Mouse (Mus musculus) E14TG2a.4 (cell line): Measurements from ENCODE around the gene Stambpl1.

Experiments used
- H3K27me3 ChIP-seq: 2 replicates; pipeline ENCODE4 v1.6.1; 2014; ENCODE audit warnings: low read length, control low read depth; ENCODE audit not compliant: insufficient read depth
- H3K36me3 ChIP-seq: 2 replicates; pipeline ENCODE4 v1.6.1; 2014; ENCODE audit warnings: low read length, control low read depth; ENCODE audit not compliant: insufficient read depth
- H3K4me1 ChIP-seq: replicated peaks from 2 replicates; pipeline ENCODE4 v1.6.1; 2014; ENCODE audit warnings: low read depth, low read length, control low read depth
- H3K4me3 ChIP-seq: replicated peaks from 2 replicates; pipeline ENCODE4 v1.5.1; 2014; ENCODE audit warnings: mild to moderate bottlenecking, low read length
- H3K9me3 ChIP-seq: 2 replicates; pipeline ENCODE4 v1.6.1; 2014; ENCODE audit warnings: low read length, control low read depth
- CTCF ChIP-seq: conservative IDR thresholded peaks from 2 replicates; pipeline ENCODE4 v1.5.1; 2014; ENCODE audit warnings: low read length
- NANOG ChIP-seq: IDR thresholded peaks from 2 replicates; pipeline ENCODE4 v1.6.1; 2014; ENCODE audit warnings: borderline replicate concordance, low read length, mixed read lengths
- POU5F1 ChIP-seq: IDR thresholded peaks from 2 replicates; pipeline ENCODE4 v1.6.1; 2014; ENCODE audit warnings: low read length, borderline replicate concordance

Gene Stambpl1

DNA sequence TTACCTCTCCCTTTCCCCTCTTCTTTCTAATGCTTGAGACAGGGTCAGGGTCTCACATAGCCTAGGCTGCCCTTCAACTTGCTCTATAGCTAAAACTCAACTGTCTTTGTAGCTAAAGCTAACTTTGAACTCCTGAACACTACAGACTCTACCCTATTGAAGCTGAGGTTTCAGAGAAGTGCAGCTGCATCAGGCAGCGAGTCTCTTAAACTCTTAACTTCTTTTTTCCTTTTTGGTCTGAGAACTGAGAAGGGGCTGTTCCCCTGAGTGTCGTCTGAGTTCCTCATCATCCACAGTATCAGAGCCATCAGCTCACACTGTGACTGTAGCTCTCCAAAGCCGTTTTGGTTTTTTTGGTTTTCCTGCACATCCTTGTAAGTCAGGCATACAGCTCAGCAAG, 25.7 kb downstream of the Stambpl1 start:
- H3K9me3 ChIP-seq, result no peaks in the 10 kb centered on the region
- peaks cover 23% of the 10 kb centered on the region for H3K4me1 ChIP-seq
- no peaks in the 10 kb centered on the region for H3K36me3 ChIP-seq
- no peaks in the 10 kb centered on the region for H3K27me3 ChIP-seq
- TF ChIP-seq NANOG, result no peak
- no peak for TF ChIP-seq POU5F1
- no peak for TF ChIP-seq CTCF
- no peak overlapping the region for H3K4me3 ChIP-seq

DNA sequence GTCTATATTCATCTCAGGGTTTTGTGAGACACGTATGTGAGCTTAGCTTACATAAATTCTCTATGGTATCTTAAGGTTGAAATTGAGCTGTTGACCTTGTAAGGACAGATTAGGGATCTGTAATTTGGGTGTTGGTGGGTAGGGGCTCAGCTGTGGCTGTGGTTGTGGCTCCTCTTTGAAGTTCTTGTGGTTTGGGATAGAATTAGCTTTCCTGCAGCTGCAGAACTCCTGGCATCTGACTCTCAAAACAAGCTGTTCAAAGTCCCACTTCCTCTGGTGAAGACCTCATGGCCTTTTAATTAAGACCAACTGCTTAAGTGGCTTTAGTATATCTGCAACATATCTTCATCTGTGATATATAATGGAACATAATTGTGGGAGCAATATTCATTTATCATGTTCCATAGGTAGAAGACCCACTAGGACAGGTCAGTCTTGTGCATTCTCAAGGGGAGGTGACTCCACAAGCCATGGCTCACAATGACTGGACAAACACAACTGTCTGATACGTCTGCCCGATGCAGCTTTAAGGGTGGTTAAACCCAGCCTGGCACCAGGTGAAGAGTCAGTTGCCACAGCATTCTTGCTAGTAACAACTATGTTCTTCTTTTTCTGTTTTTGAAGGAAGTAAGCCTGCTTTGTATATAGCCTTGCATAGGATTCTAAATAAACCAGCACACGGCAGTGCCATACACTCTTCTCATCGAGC, 27.4 kb downstream of the Stambpl1 start:
- H3K27me3 ChIP-seq, result no peaks in the 10 kb centered on the region
- peaks cover 17% of the 10 kb centered on the region for H3K4me1 ChIP-seq
- no peaks in the 10 kb centered on the region for H3K9me3 ChIP-seq
- TF ChIP-seq CTCF, result no peak
- no peak for TF ChIP-seq NANOG
- TF ChIP-seq POU5F1, result no peak
- no peaks in the 10 kb centered on the region for H3K36me3 ChIP-seq
- H3K4me3 ChIP-seq, result no peak overlapping the region

DNA sequence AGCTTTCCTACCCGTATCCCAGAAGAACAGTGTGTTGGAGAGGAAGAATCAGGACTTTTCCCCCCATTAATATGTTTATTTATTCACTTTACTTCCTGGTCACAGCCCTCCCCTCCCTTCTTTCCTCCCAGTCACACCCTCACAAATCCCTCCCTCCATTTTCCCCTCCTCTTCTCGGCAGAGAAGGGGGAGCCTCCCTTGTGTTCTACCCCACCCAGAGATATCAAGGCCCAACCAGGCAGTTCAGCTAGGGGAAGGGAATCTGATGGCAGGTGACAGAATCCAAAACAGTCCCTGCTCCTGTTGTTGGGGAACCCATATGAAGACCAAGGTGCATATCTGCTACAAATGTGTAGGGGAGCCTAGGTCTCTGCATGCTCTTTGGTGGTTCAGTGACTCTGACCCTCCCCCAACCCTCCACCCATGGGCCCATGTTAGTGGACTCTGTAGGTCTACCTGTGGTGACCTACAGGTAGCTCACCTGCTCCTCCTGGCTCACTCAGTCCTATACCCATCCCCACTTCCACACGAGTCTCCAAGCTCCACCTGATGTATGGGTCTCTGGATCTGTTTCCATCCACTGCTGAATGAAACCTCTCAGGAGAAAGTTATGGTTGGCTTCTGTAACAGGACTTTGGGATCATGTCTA, 28.8 kb downstream of the Stambpl1 start:
- Histone ChIP-seq H3K4me1 (peaks cover 17% of the 10 kb centered on the region), H3K9me3 (no peaks in the 10 kb centered on the region), H3K36me3 (no peaks in the 10 kb centered on the region), H3K27me3 (no peaks in the 10 kb centered on the region), H3K4me3 (no peak overlapping the region)
- TF ChIP-seq CTCF, result no peak
- TF ChIP-seq POU5F1, result no peak

DNA sequence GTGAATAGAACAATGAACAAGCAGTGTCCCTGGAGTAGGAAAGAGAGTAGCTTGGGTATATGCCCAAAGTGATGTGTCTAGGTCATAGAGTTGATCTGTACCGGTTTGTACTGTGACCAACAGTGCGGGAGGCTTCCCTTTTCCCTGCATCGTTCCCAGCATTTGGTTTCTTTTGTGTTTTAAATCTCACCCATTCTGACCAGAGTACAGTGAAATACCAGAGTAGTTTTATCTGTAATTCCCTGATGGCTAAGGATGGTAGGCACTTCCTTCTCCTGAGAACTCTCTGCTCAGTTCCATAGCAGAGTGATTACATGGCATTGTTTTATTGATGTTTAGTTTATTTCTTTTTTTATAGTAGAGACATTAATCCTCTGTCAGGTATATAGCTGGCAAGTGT, 30.8 kb downstream of the Stambpl1 start:
- Histone ChIP-seq H3K27me3 (no peaks in the 10 kb centered on the region), H3K36me3 (no peaks in the 10 kb centered on the region), H3K4me3 (no peak overlapping the region), H3K4me1 (peaks cover 17% of the 10 kb centered on the region), H3K9me3 (no peaks in the 10 kb centered on the region)
- TF ChIP-seq CTCF, result no peak
- peak; percentile 59; the same call in 1 of the 2 replicates for TF ChIP-seq NANOG

DNA sequence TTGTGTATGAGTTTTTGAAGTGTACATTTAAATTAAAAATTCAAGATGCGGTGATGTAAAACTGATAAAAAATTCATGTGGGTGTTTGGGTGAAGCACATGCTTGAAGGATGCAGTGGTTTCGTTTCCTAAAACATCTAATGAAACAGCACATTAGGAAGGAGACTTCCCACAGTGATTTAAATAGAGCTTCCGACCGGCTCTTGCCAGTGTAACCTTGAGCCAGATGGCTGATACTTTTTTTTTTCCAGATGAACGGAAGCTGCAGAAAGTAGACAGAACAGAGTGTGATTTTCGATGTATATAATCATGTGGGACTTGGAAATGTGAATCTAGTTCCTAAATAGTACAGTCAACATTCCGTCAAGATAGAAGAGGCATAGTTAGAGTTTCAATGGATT, 39.6 kb downstream of the Stambpl1 start:
- no peaks in the 10 kb centered on the region for H3K9me3 ChIP-seq

DNA sequence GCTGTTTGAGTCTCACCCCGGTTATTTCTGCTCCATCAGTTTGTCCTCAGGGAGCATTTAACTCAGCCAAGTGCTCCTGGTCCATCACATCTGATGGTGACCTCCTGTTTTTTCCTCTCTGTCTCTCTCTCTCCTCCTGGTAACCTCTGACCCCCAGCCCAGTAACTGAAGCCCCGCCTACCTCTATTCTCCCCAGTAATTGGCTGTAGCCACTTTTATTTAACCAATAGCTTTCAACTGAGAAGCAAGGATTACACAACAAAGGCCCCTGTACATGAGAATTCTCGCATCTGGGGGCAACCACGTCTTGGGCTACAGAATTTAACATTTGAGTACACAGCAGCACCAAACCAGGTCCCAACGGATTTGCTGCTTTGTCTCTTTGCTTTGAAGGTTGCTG, 40.3 kb downstream of the Stambpl1 start:
- Histone ChIP-seq H3K4me1 (peaks cover 15% of the 10 kb centered on the region), H3K4me3 (0 out of 2 replicates have a peak overlapping the region, but pooled peaks have one; percentile 5), H3K36me3 (no peaks in the 10 kb centered on the region; the same call in 1 of the 2 replicates), H3K27me3 (no peaks in the 10 kb centered on the region), H3K9me3 (no peaks in the 10 kb centered on the region)
- TF ChIP-seq POU5F1 (no peak), CTCF (no peak), NANOG (no peak)

More for the DNA sequence above, 39.6 kb downstream of the Stambpl1 start:
- no peak overlapping the region for H3K4me3 ChIP-seq
- H3K4me1 ChIP-seq, result peaks cover 15% of the 10 kb centered on the region
- no peaks in the 10 kb centered on the region for H3K27me3 ChIP-seq
- no peak for TF ChIP-seq CTCF
- H3K36me3 ChIP-seq, result no peaks in the 10 kb centered on the region; the same call in 1 of the 2 replicates

DNA sequence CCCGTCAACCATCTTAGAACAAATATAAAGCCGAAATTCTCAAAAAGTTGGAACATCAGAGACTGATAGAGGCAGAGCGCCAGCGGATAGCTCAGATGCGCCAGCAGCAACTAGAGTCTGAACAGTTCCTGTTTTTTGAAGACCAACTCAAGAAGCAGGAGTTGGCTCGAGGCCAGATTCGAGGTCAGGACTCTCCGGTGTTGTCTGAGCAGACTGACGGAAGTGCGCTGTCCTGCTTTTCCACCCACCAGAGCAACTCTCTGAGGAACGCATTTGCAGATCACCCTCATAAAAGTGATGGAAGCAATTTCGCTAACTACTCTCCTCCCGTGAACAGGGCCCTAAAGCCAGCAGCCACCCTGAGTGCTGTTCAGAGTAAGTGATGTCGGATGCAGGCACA, 41.9 kb downstream of the Stambpl1 start:
- H3K4me3 ChIP-seq, result no peak overlapping the region
- H3K9me3 ChIP-seq, result no peaks in the 10 kb centered on the region
- no peaks in the 10 kb centered on the region for H3K27me3 ChIP-seq
- TF ChIP-seq NANOG (no peak), POU5F1 (no peak), CTCF (no peak)
- H3K4me1 ChIP-seq, result peaks cover 15% of the 10 kb centered on the region
- peaks cover 3% of the 10 kb centered on the region; the same call in 1 of the 2 replicates for H3K36me3 ChIP-seq

DNA sequence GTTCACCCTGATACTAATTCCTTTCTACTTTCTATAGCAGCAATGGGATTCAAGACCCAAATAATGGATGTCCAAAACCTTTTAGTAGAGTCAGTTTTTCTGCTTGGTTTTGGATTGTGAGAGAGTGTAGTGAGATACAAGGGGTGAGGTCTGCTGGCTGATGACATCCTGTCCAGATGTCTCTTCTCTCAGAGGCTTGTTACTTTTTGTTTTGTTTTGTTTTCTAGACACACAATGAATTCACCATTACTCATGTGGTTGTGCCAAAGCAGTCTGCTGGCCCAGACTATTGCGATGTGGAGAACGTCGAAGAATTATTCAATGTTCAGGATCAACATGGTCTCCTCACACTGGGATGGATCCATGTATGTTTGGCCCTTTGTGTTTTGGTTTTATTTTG, 44.0 kb downstream of the Stambpl1 start:
- Histone ChIP-seq H3K9me3 (no peaks in the 10 kb centered on the region), H3K4me1 (peaks cover 15% of the 10 kb centered on the region), H3K36me3 (peaks cover 3% of the 10 kb centered on the region; the same call in 1 of the 2 replicates), H3K27me3 (no peaks in the 10 kb centered on the region), H3K4me3 (no peak overlapping the region)
- TF ChIP-seq NANOG (no peak), CTCF (no peak), POU5F1 (no peak)
